Mouse (Mus musculus) thymus, postnatal 25 days (tissue): ENCODE data around the gene Olfr90.

Source experiments
- DNase-seq: peaks from one replicate; pipeline ENCODE4 v3.0.0; 2022

The Olfr90 gene

DNA sequence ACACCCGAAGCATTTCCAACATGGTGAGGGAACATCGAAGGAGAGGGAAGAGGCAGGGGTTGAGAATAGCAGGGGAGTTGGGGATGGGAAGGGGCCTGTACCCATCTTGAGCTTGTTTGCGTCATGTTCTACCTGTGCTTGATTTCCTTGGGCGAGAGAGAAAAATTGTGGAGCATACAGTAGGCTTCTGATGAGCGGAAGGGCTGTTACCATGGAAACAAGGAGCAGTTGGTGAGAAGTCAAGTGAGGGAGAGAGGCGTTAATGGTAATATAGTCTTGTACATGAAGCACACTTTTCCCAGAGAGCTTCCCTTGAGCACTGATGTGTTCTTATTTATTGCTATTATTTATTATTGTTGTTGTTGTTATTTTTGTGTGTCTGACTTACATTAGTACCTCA is 31.3 kb downstream of the Olfr90 start:
- DNase-seq, result no peak

DNA sequence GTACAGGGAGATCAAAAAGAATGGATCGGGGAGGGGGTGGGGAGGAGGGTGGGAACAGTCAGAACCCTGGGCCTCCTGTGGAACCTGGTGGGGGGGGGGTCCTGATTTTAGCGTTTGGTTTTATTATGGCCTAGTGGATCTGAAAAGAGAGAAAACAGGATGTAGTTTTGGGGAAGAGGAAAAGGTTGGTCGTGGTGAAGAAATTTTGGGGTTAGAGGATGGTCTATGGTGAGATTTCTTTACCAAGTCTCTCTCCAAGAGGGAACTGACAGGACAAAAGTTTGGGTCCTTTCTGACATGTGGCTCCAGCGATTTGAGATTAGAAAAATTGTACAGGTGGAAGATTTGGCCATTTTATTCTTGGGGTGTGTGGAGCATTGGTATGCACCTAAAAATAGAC is 36.6 kb downstream of the Olfr90 start:
- DNase-seq, result no peak

GRCm38 (mm10) chr17:37050876-37051275 is 37.4 kb downstream of the Olfr90 start:
- DNase-seq, result no peak

GRCm38 (mm10) chr17:37050399-37050798 is 37.9 kb downstream of the Olfr90 start:
- peak; percentile 24 for DNase-seq

DNA sequence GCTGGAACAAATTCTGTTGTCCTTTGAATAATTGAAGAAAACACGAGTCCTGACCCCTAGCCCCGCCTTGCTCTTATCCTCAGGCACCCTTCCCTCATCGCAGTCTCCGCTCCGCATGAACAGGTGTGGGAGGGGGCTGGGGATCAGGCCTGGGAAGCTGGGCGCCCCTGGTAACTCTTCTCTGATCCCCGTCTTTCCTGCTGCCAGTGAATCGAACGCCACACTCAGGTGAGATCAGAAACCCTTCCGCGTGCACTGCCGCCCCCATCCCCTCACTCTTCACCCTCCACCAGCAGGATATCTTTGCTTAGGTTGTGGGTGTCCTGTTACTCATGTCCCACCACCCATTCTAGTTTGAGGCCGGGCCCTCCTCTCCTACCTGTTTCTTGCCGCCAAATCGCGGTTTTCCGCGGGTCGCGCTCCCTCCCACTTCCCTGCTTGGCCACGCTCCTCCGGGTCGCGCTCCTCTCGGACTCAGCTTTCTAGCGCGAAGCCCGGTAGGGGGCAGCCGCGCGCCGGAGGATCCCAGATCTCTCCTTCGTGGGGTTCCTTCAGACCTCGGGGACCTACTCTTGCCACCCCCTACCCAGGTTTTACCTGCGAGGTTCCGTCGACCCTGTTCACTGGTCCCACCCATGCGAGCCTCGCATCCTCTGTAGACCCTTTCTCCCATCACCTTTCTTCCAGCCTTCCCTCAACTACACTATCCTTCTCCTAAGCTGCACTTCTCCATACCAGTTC is 38.6 kb downstream of the Olfr90 start:
- peak; percentile 62 for DNase-seq

DNA sequence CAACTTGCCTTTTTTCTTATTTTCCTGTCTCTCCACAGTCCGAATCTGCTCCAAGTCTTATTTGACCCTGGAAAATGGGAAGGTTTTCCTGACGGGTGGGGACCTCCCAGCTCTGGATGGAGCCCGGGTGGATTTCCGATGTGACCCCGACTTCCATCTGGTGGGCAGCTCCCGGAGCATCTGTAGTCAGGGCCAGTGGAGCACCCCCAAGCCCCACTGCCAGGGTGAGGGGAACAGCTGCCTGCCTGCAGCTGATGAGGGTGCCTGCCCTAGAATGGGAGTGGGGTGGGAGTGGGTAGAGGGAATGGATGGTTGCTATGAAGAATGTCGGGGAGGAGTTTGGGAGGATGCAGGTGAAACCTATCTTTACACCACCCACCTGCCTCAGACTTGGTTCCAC is 39.9 kb downstream of the Olfr90 start:
- DNase-seq, result peak; percentile 3

DNA sequence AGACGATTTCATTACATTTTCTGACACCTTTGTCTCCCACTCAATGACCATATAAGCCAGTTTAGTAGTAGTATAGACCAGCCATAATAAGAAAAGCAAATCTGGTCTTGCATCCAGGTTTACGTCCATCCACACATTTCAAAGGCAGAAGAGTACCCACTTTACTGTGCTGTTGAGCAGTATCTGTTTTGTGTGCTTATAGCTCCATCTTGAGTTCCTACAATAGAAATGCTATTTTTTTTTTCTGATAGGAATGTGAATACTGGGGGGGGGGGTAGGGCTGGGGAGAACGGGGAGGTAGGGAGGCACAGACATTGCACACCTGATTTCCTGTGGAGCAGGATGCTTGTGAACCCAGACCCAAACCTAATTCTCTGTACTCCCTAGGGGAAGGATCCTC is 40.3 kb downstream of the Olfr90 start:
- DNase-seq, result no peak

DNA sequence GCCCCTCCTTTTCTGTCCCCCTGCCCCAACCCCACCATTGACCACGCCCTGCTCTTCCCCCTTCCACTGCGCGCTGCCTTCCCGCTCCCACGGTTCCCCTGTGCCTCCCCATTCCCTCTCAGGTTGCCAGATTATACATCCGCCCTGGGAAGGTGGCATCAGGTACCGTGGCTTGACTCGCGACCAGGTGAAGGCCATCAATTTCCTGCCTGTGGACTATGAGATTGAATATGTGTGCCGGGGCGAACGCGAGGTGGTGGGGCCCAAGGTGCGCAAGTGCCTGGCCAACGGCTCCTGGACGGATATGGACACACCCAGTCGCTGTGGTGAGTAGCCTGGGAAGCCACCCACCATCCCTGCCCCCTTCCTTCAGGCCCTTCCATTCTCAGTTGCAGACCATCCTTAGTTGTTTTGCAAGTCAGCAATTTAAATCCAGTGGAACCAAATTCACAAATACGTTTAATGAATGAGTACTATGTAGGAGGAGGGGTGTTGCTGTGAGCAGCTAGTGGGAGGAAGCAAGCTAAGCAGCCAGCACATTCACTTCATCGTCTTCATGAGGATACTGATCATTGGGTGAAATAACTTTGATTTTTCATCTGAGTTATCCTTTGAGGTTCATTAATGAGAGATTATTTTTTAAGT is 40.8 kb downstream of the Olfr90 start:
- DNase-seq, result no peak

DNA sequence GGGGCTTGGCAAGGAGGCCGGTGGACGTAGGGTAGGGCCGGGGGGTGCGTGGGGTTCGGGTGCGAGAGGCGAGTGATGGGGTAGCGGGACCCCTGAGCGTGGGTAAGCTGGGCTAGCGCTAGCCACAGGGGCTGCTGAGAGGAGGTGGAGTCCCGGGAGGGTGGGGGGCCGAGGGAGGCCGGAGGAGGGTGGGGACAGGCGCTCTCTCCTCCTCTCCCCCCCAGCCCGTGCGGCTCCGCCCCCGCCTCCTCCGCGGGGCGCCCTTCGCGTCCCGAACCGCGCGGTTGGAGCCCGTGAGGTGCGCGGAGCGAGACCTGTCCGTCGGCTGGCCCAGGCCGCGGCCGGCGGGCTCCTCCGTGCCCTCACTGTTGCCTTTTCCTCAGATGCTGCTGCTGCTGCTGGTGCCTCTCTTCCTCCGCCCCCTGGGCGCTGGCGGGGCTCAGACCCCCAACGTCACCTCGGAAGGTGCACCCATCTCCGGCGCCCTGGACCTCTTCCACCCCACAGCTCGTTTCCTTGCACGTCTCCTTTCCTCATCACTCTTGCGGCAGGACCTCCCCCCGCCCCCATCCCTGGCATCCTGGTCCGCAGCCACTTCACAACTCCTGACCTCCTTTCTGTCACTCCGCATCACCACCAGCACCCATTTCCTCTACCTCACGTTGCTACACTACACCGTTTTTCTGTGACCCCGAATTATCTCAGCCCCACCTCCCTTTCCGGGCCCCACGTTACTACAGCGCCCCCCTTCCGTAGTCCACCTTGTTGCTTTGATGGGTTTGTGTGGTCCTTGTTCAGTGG is 41.8 kb downstream of the Olfr90 start:
- DNase-seq, result peak; percentile 75

DNA sequence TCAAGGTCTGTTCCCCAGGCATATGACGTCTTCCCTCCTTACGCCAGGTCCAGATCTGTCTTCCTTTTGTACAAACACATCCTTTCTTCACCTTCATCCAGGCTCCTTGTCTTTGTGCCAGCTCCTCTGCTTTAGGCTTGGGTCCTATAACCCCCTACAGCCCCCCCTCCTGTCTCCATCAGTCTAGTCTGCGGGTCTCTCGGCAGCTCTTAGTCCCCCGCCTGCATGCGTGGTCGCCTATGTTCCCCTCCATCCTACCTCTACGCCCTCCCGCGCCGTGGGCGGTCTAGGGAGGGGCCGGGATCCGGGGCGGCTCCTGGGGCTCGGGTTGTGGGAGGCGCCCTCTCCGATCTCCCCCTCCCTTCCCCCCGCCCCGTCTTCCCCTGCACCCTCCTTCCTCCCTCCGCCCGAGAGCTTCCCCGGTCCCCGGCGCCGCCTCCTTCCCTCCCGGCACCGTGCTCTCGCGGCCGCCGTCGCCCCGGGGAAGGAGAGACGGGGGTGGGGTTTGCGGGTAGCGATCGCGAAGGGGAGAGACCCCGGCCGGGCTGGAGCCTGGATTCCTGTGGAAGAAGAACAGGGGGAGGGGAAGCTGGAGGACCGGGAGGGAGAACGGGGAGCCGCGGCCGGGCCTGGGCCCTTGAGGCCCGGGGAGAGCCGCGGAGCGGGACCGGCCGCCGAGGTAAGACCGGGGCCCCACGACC is 42.5 kb downstream of the Olfr90 start, which contains the start of gene Gabbr1:
Gabbr1 (plus strand) TSS at position 356 of the 701 bp plus-strand sequence.
- DNase-seq, result peak; percentile 87

GRCm38 (mm10) chr17:37044651-37045244 is 43.6 kb downstream of the Olfr90 start:
- no peak for DNase-seq

DNA sequence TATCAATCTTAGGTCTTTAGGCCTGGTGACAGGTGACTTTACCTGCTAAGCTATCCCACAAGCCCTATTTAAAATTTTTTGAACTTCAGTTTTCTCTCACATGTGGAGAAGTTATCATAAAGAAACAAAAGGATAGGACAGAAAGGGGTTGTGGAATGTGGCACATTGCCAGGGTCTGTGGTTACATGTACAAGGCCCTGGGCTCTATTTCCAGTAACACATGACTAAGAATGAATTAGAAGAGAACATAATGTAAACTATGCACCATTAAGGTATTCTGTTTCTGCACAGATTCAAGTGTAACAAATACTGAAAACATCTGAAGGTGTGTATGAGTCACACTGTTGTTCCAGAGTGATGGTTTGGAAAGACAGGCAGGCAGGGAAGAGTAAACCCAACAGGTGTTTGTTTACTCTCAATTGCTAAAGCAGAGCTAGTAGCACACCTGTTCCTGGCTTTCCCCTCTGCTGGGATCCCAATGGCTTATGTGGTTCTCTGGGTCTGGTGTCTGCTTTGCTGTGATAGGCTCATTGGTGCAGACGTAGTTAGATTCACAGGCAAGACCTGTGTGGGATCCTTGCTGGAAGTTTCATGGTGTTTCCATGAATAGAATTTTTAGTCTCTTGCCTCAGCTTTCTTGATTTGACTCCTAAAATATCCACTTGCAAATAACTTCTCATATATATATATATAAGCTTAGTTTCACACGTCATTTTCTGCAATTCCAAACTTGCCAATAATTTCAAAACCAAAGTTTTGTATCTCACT is 49.0 kb downstream of the Olfr90 start:
- DNase-seq, result no peak
